Mouse (Mus musculus) heart, embryonic 12.5 days (tissue): ENCODE results near the gene Zfp418. TPM values are rescaled to one million over a fixed set of nuclear protein-coding genes. Genes with fewer than 3 reads are reported as not detected.
"Not testable (repeated sequence)": the region's sequence is repeated elsewhere in the genome, so short reads cannot be mapped to it uniquely, and the experiment has no call there.

Source experiments
- ATAC-seq: fragments of 200-750 bp; cut with Nextera tagmentation; 2 replicates; pipeline ENCODE4 v1.8.0; 2017; ENCODE audit warnings: moderate TSS enrichment, moderate library complexity; ENCODE audit not compliant: insufficient number of reproducible peaks, low FRiP score
- H3K27ac ChIP-seq: fragments of 300-500 bp; sonication (generic); 2 replicates; pipeline ENCODE4 v1.5.1; 2016; ENCODE audit warnings: mild to moderate bottlenecking, moderate library complexity; ENCODE audit not compliant: poor library complexity, severe bottlenecking
- H3K27me3 ChIP-seq: fragments of 300-500 bp; sonication (generic); replicated peaks from 2 replicates; pipeline ENCODE4 v1.6.1; 2016; ENCODE audit warnings: mild to moderate bottlenecking, moderate library complexity
- H3K36me3 ChIP-seq: fragments of 300-500 bp; sonication (generic); 2 replicates; pipeline ENCODE4 v1.6.1; 2016; ENCODE audit warnings: mild to moderate bottlenecking, moderate library complexity
- H3K4me1 ChIP-seq: fragments of 300-500 bp; sonication (generic); replicated peaks from 2 replicates; pipeline ENCODE4 v1.6.1; 2016; ENCODE audit warnings: mild to moderate bottlenecking
- H3K4me2 ChIP-seq: fragments of 300-500 bp; sonication (generic); 2 replicates; pipeline ENCODE4 v1.6.1; 2016; ENCODE audit warnings: mild to moderate bottlenecking, moderate library complexity
- H3K4me3 ChIP-seq: fragments of 300-500 bp; sonication (generic); 2 replicates; pipeline ENCODE4 v1.5.1; 2016; ENCODE audit warnings: mild to moderate bottlenecking
- H3K9ac ChIP-seq: fragments of 300-500 bp; sonication (generic); 2 replicates; pipeline ENCODE4 v1.6.1; 2016; ENCODE audit warnings: mild to moderate bottlenecking, moderate library complexity
- H3K9me3 ChIP-seq: fragments of 300-500 bp; sonication (generic); replicated peaks from 2 replicates; pipeline ENCODE4 v1.6.1; 2016; ENCODE audit warnings: mild to moderate bottlenecking, moderate library complexity
- WGBS: fragments of 180-500 bp; shearing (Covaris S2); methylation state at CpG from one replicate; pipeline ENCODE4 v1.1.7; 2016; 5-methylcytosine and 5-hydroxymethylcytosine counted together
- polyA plus RNA-seq: library from polyadenylated mRNA; unstranded; fragments of >200 nt; fragmentation: Nextera tagmentation; extraction: Ambion mirVana; gene quantifications from 2 replicates; pipeline ENCODE4 v1.2.1, GENCODE M21; 2016

The Zfp418 gene
- 0.96 and 1.8 TPM in 2 replicates for polyA plus RNA-seq

- Histone ChIP-seq H3K27me3 (no peaks in the 10 kb centered on the region), H3K36me3 (peaks cover 9% of the 10 kb centered on the region), H3K4me2 (peak within 1 kb of the TSS; percentile 70), H3K4me3 (peak within 1 kb of the TSS; percentile 97), H3K27ac (0 out of 2 replicates have a peak within 1 kb of the TSS, but pooled peaks have one; percentile 16), H3K9me3 (no peaks in the 10 kb centered on the region), H3K4me1 (peaks cover 6% of the 10 kb centered on the region; the same call in 1 of the 2 replicates), H3K9ac (peak within 1 kb of the TSS; percentile 93)
- 3% methylated on average over 26 of the region's 26 CpGs for WGBS
- peak; percentile 93 for ATAC-seq
These were observed at the start of gene Zfp418 for GRCm38 (mm10) chr7:7171227-7172147. TSS of gene Zfp418 (plus strand) at chr7:7171330.

GRCm38 (mm10) chr7:7121602-7121980, 49.5 kb upstream of the Zfp418 start:
- peak overlapping the region; percentile 50; the same call in 1 of the 2 replicates for H3K9ac ChIP-seq
- 49% methylated on average over 6 of the region's 6 CpGs for WGBS
- no peaks in the 10 kb centered on the region for H3K9me3 ChIP-seq
- peaks cover 26% of the 10 kb centered on the region for H3K36me3 ChIP-seq
- H3K4me1 ChIP-seq, result peaks cover 3% of the 10 kb centered on the region; the same call in 1 of the 2 replicates
- peak overlapping the region; percentile 75 for H3K4me3 ChIP-seq
- H3K27me3 ChIP-seq, result no peaks in the 10 kb centered on the region
- ATAC-seq, result no peak
- no peak overlapping the region for H3K27ac ChIP-seq
- H3K4me2 ChIP-seq, result peak overlapping the region; percentile 67

GRCm38 (mm10) chr7:7130491-7131124, 40.5 kb upstream of the Zfp418 start:
- WGBS, result 84% methylated on average over 15 of the region's 15 CpGs
- not testable (repeated sequence) for H3K36me3 ChIP-seq, H3K4me2 ChIP-seq, H3K27ac ChIP-seq, H3K27me3 ChIP-seq, H3K4me3 ChIP-seq, H3K9me3 ChIP-seq, H3K9ac ChIP-seq, ATAC-seq, H3K4me1 ChIP-seq

GRCm38 (mm10) chr7:7132751-7133150, 38.4 kb upstream of the Zfp418 start:
- ATAC-seq, result no peak
- Histone ChIP-seq H3K4me2 (no peak overlapping the region), H3K9me3 (no peaks in the 10 kb centered on the region), H3K4me3 (no peak overlapping the region), H3K4me1 (0 out of 2 replicates have a peak, but pooled peaks cover 2% of the 10 kb centered on the region), H3K36me3 (0 out of 2 replicates have a peak, but pooled peaks cover 4% of the 10 kb centered on the region), H3K27ac (no peak overlapping the region), H3K9ac (no peak overlapping the region), H3K27me3 (no peaks in the 10 kb centered on the region)
- WGBS, result 69% methylated on average over 8 of the region's 8 CpGs

GRCm38 (mm10) chr7:7136379-7136866, 34.7 kb upstream of the Zfp418 start, which contains the start of gene Zfp773:
TSS of gene Zfp773 (minus strand) at chr7:7136755.
- H3K4me1 ChIP-seq, result 0 out of 2 replicates have a peak, but pooled peaks cover 2% of the 10 kb centered on the region
- H3K27me3 ChIP-seq, result no peaks in the 10 kb centered on the region
- H3K36me3 ChIP-seq, result 0 out of 2 replicates have a peak, but pooled peaks cover 4% of the 10 kb centered on the region
- H3K9me3 ChIP-seq, result no peaks in the 10 kb centered on the region
- H3K27ac ChIP-seq, result no peak within 1 kb of the TSS
- H3K9ac ChIP-seq, result peak within 1 kb of the TSS; percentile 65
- peak; percentile 90 for ATAC-seq
- 8% methylated on average over 16 of the region's 16 CpGs for WGBS
- peak within 1 kb of the TSS; percentile 64 for H3K4me2 ChIP-seq
- peak within 1 kb of the TSS; percentile 51 for H3K4me3 ChIP-seq

GRCm38 (mm10) chr7:7144215-7144614, 26.9 kb upstream of the Zfp418 start:
- Histone ChIP-seq H3K4me3 (no peak overlapping the region), H3K9ac (no peak overlapping the region), H3K4me1 (no peaks in the 10 kb centered on the region), H3K27ac (no peak overlapping the region), H3K4me2 (no peak overlapping the region), H3K9me3 (peaks cover 15% of the 10 kb centered on the region; the same call in 1 of the 2 replicates), H3K36me3 (no peaks in the 10 kb centered on the region), H3K27me3 (no peaks in the 10 kb centered on the region)
- 83% methylated on average over 1 of the region's 1 CpGs for WGBS
- ATAC-seq, result no peak

GRCm38 (mm10) chr7:7145991-7146608, 25.0 kb upstream of the Zfp418 start:
- H3K4me2 ChIP-seq, result no peak overlapping the region
- WGBS, result 84% methylated on average over 15 of the region's 15 CpGs
- H3K4me3 ChIP-seq, result no peak overlapping the region
- H3K9ac ChIP-seq, result no peak overlapping the region
- no peaks in the 10 kb centered on the region for H3K27me3 ChIP-seq
- H3K4me1 ChIP-seq, result no peaks in the 10 kb centered on the region
- ATAC-seq, result no peak
- no peak overlapping the region for H3K27ac ChIP-seq
- H3K9me3 ChIP-seq, result peaks cover 15% of the 10 kb centered on the region; the same call in 1 of the 2 replicates
- no peaks in the 10 kb centered on the region for H3K36me3 ChIP-seq

GRCm38 (mm10) chr7:7185897-7186296, 14.8 kb downstream of the Zfp418 start:
- H3K9me3 ChIP-seq, result no peaks in the 10 kb centered on the region
- H3K27ac ChIP-seq, result no peak overlapping the region
- no peak overlapping the region for H3K9ac ChIP-seq
- 76% methylated on average over 1 of the region's 1 CpGs for WGBS
- H3K4me2 ChIP-seq, result no peak overlapping the region
- no peak for ATAC-seq
- H3K27me3 ChIP-seq, result no peaks in the 10 kb centered on the region
- peaks cover 22% of the 10 kb centered on the region for H3K36me3 ChIP-seq
- no peak overlapping the region for H3K4me3 ChIP-seq
- no peaks in the 10 kb centered on the region for H3K4me1 ChIP-seq

GRCm38 (mm10) chr7:7187417-7188190, 16.5 kb downstream of the Zfp418 start:
- Histone ChIP-seq H3K27me3 (no peaks in the 10 kb centered on the region), H3K36me3 (peaks cover 5% of the 10 kb centered on the region; the same call in 1 of the 2 replicates), H3K27ac (no peak overlapping the region), H3K9ac (no peak overlapping the region), H3K4me3 (peak overlapping the region; percentile 58), H3K4me1 (no peaks in the 10 kb centered on the region), H3K4me2 (peak overlapping the region; percentile 57), H3K9me3 (no peaks in the 10 kb centered on the region)
- 29% methylated on average over 13 of the region's 13 CpGs for WGBS
- 0 out of 2 replicates have a peak, but pooled peaks have one; percentile 15 for ATAC-seq
